Mouse (Mus musculus): ENCODE data around the gene Marf1.
A peak's percentile ranks its signal among the peaks of the same experiment; 100 is the strongest.

Marf1 gene

DNA sequence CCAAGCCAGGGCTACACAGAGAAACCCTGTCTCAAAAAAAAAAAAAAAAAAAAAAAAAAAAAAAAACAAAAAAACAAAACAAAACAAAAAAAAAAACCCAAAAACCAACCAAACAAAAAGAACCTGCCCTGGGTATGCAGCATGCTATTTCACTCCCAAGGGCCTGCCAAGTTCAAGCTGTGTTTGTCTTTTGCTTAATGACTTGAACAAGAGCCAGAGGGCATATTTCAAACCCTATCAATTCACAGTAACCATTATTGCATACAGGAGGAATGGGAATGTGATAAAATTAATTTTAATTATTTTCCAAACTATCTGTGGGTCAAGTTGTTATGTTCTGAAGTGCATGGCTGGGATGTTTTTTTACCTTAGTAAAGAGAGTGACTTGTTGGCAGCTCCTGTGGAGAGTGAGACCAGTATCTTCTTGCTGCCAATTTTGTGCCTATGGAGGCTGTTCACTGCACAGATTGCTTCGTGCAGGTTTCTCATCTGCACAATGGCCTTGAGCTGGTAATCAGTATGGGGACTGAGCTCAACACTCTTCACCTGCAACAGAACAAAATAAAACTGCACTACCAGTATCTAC, 25.1 kb downstream of the Marf1 start:
- no peak for DNase-seq (ENCODE audit: low read depth, low spot score)

- no peak for DNase-seq (ENCODE audit: low read depth, low spot score)
These were observed 28.1 kb downstream of the Marf1 start for GRCm38 (mm10) chr16:14135014-14135413.

DNA sequence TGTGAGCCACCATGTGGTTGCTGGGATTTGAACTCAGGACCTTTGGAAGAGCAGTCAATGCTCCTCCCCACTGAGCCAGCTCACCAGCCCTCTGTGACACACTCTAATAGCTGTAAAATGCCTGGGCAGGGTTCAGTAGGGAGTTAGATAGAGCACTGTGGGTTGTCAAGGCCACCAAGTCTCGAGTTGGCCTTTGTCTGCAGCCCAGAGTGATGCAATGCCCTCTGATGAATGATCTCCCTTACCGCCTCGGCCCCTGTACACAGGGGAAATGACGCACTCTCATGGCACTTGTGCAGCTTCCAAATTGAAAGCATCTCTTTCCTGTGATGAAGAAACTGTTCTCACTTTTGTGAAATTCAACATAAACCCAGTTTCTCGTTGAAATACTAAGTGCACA, 31.3 kb downstream of the Marf1 start:
- no peak for DNase-seq (ENCODE audit: low read depth, low spot score)

GRCm38 (mm10) chr16:14131376-14131775, 31.8 kb downstream of the Marf1 start:
- no peak for DNase-seq (ENCODE audit: low read depth, low spot score)

DNA sequence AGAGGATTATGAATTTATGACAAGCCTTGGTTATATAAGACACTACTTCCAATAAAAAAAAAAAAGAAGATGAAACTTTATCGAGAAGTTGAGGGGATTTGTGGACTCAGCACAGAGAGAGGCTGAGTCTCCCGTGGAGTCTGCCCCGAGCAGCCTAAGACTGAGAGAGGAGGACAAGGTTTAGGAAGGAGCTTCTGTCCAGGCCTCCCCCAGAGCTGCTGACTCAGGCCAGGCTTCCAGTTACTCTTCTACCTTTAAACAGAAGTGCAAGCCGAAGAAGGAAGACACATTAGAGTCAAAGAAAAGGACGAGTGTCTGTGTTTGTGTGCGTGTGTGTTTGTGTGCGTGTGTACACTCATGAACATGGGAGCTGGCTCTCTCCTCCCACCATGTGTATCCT, 32.4 kb downstream of the Marf1 start:
- DNase-seq (ENCODE audit: low read depth, low spot score) = no peak

- DNase-seq (ENCODE audit: low read depth, low spot score) = no peak
These were observed 34.2 kb downstream of the Marf1 start for GRCm38 (mm10) chr16:14128977-14129376.

- DNase-seq (ENCODE audit: low read depth, low spot score) = no peak
These were observed 37.9 kb downstream of the Marf1 start for GRCm38 (mm10) chr16:14125253-14125652.

- DNase-seq (ENCODE audit: low read depth, low spot score) = no peak
These were observed 38.4 kb downstream of the Marf1 start for GRCm38 (mm10) chr16:14124709-14125108.

DNA sequence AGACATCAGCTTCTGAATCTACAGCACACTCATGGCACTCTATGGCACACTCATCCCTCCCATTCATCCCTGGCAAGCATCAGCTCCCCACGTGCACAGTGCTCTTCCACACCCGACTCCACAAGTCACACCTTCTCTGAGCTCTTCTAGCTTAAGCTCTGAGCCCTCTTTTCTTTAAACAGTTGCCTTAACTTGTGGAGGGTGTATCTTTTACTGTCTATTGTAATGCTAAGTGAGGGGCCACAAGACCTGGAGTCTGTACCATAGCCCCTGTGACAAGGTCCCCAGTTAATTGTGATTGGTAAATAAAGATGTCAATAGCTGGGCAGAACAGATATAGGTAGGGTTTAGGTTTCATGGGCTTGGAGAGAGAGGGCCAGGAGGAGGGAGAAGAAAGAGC, 39.2 kb downstream of the Marf1 start:
- DNase-seq (ENCODE audit: low read depth, low spot score) = no peak

DNA sequence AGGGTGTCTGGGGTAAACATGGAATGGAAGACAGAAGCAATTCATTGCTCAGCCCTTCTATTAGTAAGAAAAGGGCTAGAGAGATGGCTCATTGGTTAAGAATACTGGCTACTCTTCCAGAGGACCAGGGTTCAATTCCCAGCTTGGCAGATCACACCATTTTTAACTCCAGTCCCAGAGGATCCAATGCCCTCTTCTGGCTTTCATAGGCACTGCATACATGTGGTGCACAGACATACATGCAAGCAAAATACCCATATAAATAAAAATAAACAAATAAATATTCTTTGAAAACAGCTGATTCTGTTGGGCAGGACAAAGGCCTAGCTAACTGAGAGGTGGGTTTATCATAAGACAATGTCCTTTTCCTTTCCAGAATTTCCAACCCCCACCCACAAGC, 40.6 kb downstream of the Marf1 start:
- no peak for DNase-seq (ENCODE audit: low read depth, low spot score)

GRCm38 (mm10) chr16:14121563-14121962, 41.6 kb downstream of the Marf1 start:
- no peak for DNase-seq (ENCODE audit: low read depth, low spot score)

DNA sequence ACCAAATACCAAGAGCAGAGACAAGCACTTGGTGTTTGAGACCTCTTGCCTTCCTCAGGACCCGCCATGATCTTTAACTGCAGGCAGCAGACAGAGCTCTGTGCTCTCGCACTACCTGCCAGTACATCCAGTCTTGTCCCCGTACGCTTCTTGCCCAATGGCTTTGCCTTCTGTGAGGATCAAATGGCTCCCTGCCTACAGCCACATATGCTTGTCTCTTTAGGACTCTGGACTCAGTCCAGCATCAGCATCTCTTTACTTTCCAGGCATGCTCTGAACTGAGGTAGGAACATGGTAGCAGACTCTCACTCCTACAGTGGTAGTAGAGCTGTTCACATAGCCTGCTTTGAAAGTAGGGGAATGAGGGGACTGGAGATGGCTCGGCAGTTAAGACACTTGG, 42.2 kb downstream of the Marf1 start:
- DNase-seq (ENCODE audit: low read depth, low spot score) = no peak

DNA sequence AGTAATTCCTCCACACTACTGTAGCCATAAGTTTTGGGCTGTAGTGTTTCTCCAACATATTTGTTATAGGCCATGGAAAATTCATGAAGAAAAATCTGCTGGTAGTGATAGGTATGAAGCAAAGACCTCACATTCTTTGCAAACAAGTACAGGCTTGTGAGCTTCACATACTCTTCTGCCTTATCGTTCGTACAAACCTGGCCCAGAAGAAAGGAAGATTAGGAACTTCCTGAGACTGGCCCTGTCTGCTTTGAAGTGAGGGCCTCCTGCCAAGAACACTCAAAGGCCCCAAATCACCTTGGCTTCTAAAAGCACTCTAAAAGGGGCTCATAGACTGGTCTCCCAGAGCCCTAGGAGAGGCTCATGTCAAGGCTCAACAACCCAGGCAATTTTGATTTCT, 45.9 kb downstream of the Marf1 start:
- DNase-seq (ENCODE audit: low read depth, low spot score) = no peak

DNA sequence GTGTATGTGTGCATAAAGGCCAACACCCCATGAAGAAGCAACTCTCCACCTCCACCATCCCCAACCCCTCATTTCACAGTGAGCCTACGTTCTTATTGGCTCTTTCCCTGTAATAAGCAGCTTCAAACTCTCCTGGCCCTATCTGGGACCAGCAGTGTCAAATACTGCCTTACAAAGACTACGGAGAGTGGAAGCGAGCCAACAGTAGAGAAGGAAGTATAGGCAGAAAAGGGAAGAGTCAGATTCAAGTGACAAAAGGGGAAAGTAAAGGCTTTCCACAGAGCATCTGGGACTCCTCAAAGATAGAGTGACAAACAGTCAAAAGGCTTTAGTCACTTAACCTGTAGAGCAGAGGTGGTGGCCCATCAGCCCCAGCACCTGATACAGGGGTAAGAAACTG, 50.4 kb downstream of the Marf1 start:
- no peak for DNase-seq (ENCODE audit: low read depth, low spot score)

DNA sequence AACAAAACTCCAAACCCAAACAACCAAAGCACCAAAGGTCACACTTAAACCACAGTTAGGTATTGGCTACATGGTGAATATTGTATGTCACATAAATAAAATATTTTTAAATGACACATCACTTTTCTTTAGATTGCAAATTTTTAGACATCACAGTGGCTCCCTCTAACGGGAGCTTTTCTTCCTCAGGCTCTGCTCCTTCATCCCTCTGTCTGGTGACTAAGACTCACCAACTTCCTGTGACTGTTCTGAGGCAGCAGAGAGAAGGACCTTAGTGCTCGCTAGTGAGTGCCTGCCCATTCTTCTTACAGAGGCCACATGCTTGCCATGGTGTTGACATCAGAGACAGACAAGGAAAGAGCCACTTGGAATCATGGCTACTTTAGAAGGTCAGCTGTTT, 51.0 kb downstream of the Marf1 start:
- DNase-seq (ENCODE audit: low read depth, low spot score) = no peak

- no peak for DNase-seq (ENCODE audit: low read depth, low spot score)
These were observed 52.2 kb downstream of the Marf1 start for GRCm38 (mm10) chr16:14110922-14111321.

DNA sequence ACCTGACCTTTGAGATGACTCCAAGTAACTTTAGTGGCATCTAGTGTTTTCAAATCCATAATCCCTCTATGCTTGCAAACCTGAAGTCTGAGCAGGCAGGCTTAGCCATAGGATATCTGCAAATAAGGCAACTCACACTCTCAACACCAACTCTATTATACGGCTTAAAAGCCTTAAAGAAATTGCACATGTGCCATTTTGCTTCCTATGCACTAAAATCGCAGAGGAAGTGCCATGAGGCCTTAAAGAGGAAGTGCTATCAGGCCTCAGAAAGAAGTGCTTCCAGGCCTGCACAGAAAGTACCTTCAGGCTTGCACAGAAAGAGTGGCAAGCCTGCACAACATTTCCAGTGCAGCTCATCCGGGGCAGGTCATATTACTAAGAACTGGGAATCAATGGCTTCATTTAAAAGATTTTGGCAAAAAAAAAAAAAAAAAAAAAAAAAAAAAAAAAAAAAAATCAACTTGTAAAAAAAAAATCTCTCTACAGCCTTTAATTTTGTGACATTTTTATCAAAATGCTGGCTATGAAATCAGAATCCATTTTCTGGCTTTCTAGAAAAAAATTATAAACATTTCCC, 53.4 kb downstream of the Marf1 start:
- DNase-seq (ENCODE audit: low read depth, low spot score) = no peak

DNA sequence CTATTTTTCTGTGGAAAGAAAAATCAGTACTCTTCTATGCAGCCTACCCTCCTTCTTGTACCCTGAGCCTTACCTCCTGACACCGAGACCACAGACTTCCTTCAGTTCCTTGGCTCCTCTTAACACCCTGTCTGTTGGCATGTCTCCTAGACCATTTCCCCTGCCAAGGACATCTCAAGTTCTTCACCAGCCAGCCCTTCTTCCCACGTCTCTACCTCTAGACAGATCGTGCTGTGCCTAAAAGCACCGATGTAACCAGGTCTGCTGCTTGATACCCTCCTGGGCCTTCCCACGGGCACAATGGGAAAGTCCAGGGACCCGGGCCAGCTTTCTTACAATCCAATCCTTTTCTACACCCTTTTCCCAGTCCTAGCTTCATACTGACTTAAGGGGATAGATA, 57.3 kb downstream of the Marf1 start:
- DNase-seq (ENCODE audit: low read depth, low spot score) = no peak

- no peak for DNase-seq (ENCODE audit: low read depth, low spot score)
These were observed 71.4 kb downstream of the Marf1 start for GRCm38 (mm10) chr16:14091771-14092170.

- no peak for DNase-seq (ENCODE audit: low read depth, low spot score)
These were observed 73.9 kb downstream of the Marf1 start for GRCm38 (mm10) chr16:14089296-14089695.

- DNase-seq (ENCODE audit: low read depth, low spot score) = peak; percentile 89
These were observed 74.9 kb downstream of the Marf1 start for GRCm38 (mm10) chr16:14088249-14088648.

- no peak for DNase-seq (ENCODE audit: low read depth, low spot score)
These were observed 80.2 kb downstream of the Marf1 start for GRCm38 (mm10) chr16:14082925-14083324.

DNA sequence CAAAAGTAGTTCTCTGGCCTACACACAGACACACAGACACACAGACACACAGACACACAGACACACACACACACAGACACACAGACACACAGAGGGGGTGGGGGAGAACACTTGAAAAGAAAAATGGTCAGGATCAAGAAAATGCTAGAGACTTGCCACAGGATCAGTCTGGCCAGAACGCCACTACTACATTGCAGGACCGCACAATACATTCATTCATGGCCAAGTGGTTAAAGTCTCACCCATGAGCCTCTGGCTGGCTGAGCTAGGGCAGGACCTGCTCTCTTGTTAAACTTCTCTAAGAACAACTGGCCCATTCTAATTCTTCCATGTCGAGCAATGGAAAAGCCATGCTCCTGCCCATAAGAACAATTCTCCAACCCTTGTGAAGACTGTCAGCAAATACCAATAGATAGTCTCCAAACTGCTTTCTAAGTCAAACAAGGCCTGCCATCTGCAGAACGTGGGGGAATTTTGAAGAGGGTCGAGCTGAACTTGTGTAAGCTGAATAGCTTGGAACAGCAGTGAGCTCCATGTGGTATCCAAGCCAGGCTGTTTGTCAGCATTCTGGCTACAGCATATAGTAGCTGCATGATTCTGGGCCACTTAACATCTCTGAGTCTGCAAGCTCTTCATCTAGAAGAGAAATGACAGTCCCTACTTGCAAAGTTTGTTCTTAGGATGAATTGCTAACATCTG, 92.5 kb downstream of the Marf1 start:
- no peak for DNase-seq (ENCODE audit: low read depth, low spot score)
